ENCODE assay signal across 8 mouse cellular contexts in the genomic region with DNA sequence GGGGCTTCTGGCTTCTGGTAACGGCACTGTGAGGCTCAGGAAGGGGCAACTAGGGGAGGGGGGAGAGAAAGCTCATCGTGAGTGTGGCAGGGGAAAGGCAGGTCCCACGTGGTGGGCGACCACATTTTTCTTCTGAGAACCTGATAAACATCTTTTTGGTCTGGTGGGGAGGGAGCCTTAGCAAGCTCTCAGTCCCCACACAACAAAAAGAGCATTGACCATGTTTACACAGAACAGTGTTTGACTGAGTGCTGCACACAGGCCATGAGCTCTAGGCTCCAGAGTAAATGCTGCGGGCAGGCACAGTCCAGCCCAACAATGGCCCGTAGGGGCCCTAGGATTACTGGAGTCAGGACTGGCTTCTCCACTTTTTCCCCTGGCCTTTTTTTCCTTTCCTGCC. TPM values are rescaled to one million over a fixed set of nuclear protein-coding genes. Genes with fewer than 3 reads are reported as not detected.
DNase-seq lines count a peak whose midpoint lies in the region; ATAC-seq and TF ChIP-seq lines count a peak whose summit lies in the region.
"Had no signal": no experiment of that assay in that cellular context is flagged by ENCODE, and none has a peak within 500 bp of the region (broad histone marks: within the 10 kb centered on the region; RNA-seq: fewer than 3 reads in every experiment).

No protein-coding gene starts in this region.

- no peak for DNase-seq in intestine, embryonic 14.5 days (ENCODE audit: low spot score)
- no peak for DNase-seq in embryonic facial prominence, embryonic 11.5 days (ENCODE audit: low spot score)
- DNase-seq in liver, embryonic 13.5 days, result no peak
- no peak for DNase-seq in layer of hippocampus, adult 18-20 months (ENCODE audit: low spot score in 2 of 2)
- no peak for DNase-seq in gastrocnemius, adult 2 months
- DNase-seq: layer of hippocampus, postnatal 36 days had no signal

- peaks cover 62% of the 10 kb centered on the region for H3K4me1 ChIP-seq in intestine, embryonic 14.5 days (replicated peaks; ENCODE audit: control insufficient read depth, insufficient read depth, low read length)
- peaks cover 18% of the 10 kb centered on the region; the same call in 1 of the 2 replicates for H3K4me1 ChIP-seq in intestine, postnatal 0 days (replicated peaks; ENCODE audit: control insufficient read depth, insufficient read depth, low read length)
- H3K4me1 ChIP-seq in embryonic facial prominence, embryonic 11.5 days (ENCODE audit: control insufficient read depth, insufficient read depth, low read length), result peaks cover 20% of the 10 kb centered on the region
- H3K4me1 ChIP-seq in embryonic facial prominence, embryonic 15.5 days, result peaks cover 69% of the 10 kb centered on the region
- peaks cover 82% of the 10 kb centered on the region for H3K4me1 ChIP-seq in liver, embryonic 13.5 days (replicated peaks)

- H3K4me3 ChIP-seq in intestine, embryonic 14.5 days (ENCODE audit: low read depth, low read length), result no peak overlapping the region
- H3K4me3 ChIP-seq in intestine, postnatal 0 days (ENCODE audit: low read depth, low read length), result no peak overlapping the region
- H3K4me3 ChIP-seq in embryonic facial prominence, embryonic 11.5 days (ENCODE audit: low read depth, low read length), result no peak overlapping the region
- no peak overlapping the region for H3K4me3 ChIP-seq in embryonic facial prominence, embryonic 15.5 days (replicated peaks)
- no peak overlapping the region for H3K4me3 ChIP-seq in liver, embryonic 13.5 days (replicated peaks)
- no peak overlapping the region for H3K4me3 ChIP-seq in gastrocnemius, adult 2 months

- WGBS in intestine, embryonic 14.5 days, result 13% methylated on average over 6 of the region's 6 CpGs
- 35% methylated on average over 6 of the region's 6 CpGs for WGBS in intestine, postnatal 0 days
- WGBS in embryonic facial prominence, embryonic 11.5 days, result 18% methylated on average over 6 of the region's 6 CpGs
- 19% methylated on average over 6 of the region's 6 CpGs for WGBS in embryonic facial prominence, embryonic 15.5 days
- WGBS in liver, embryonic 13.5 days (ENCODE audit: insufficient replicate concordance), result 27% methylated on average over 6 of the region's 6 CpGs

- H3K36me3 ChIP-seq in intestine, embryonic 14.5 days (ENCODE audit: control insufficient read depth, insufficient read depth, low read length), result peaks cover 17% of the 10 kb centered on the region; the same call in 1 of the 2 replicates
- H3K36me3 ChIP-seq in intestine, postnatal 0 days (ENCODE audit: control insufficient read depth, insufficient read depth), result peaks cover 5% of the 10 kb centered on the region; the same call in 1 of the 2 replicates
- H3K36me3 ChIP-seq in embryonic facial prominence, embryonic 11.5 days (replicated peaks; ENCODE audit: control insufficient read depth, insufficient read depth, low read depth, low read length), result no peaks in the 10 kb centered on the region; the same call in 1 of the 2 replicates
- peaks cover 17% of the 10 kb centered on the region for H3K36me3 ChIP-seq in embryonic facial prominence, embryonic 15.5 days
- H3K36me3 ChIP-seq in liver, embryonic 13.5 days, result peaks cover 43% of the 10 kb centered on the region

- no peak overlapping the region; the same call in 1 of the 2 replicates for H3K4me2 ChIP-seq in intestine, embryonic 14.5 days (ENCODE audit: low read length)
- H3K4me2 ChIP-seq in intestine, postnatal 0 days (replicated peaks; ENCODE audit: low read depth), result no peak overlapping the region
- no peak overlapping the region for H3K4me2 ChIP-seq in embryonic facial prominence, embryonic 11.5 days (ENCODE audit: low read depth, low read length)
- H3K4me2 ChIP-seq in embryonic facial prominence, embryonic 15.5 days (replicated peaks), result no peak overlapping the region
- H3K4me2 ChIP-seq in liver, embryonic 13.5 days, result no peak overlapping the region

- intact Hi-C loops in gastrocnemius, adult 2 months (cut with DNase I), result no loop called here

- no peaks in the 10 kb centered on the region for H3K9me3 ChIP-seq in intestine, embryonic 14.5 days (ENCODE audit: control insufficient read depth, low read length)
- no peaks in the 10 kb centered on the region for H3K9me3 ChIP-seq in intestine, postnatal 0 days (ENCODE audit: control insufficient read depth)
- no peaks in the 10 kb centered on the region for H3K9me3 ChIP-seq in embryonic facial prominence, embryonic 11.5 days (replicated peaks; ENCODE audit: control insufficient read depth, low read length)
- H3K9me3 ChIP-seq in embryonic facial prominence, embryonic 15.5 days (replicated peaks), result no peaks in the 10 kb centered on the region
- H3K9me3 ChIP-seq in liver, embryonic 13.5 days (replicated peaks), result no peaks in the 10 kb centered on the region

- no peak for ATAC-seq in intestine, embryonic 14.5 days (replicated peaks; ENCODE audit: low FRiP score, low TSS enrichment, low read depth)
- ATAC-seq in intestine, postnatal 0 days, result no peak
- ATAC-seq in embryonic facial prominence, embryonic 11.5 days (replicated peaks; ENCODE audit: insufficient number of reproducible peaks, low FRiP score, low TSS enrichment, low read depth), result no peak
- ATAC-seq in embryonic facial prominence, embryonic 15.5 days (ENCODE audit: insufficient number of reproducible peaks, low FRiP score, low TSS enrichment, low read depth), result no peak
- ATAC-seq in liver, embryonic 13.5 days (ENCODE audit: low read depth), result 0 out of 2 replicates have a peak, but pooled peaks have one; percentile 19

- peak overlapping the region; percentile 16 for H3K9ac ChIP-seq in intestine, embryonic 14.5 days (ENCODE audit: low read length)
- H3K9ac ChIP-seq in intestine, postnatal 0 days (ENCODE audit: low read depth, low read length), result no peak overlapping the region
- peak overlapping the region; percentile 19 for H3K9ac ChIP-seq in embryonic facial prominence, embryonic 11.5 days (replicated peaks; ENCODE audit: low read length)
- no peak overlapping the region for H3K9ac ChIP-seq in embryonic facial prominence, embryonic 15.5 days
- H3K9ac ChIP-seq in liver, embryonic 13.5 days, result peak overlapping the region; percentile 51; the same call in 1 of the 2 replicates

- peak overlapping the region; percentile 80 for H3K27ac ChIP-seq in intestine, embryonic 14.5 days (ENCODE audit: low read depth)
- H3K27ac ChIP-seq in intestine, postnatal 0 days (ENCODE audit: low read depth, low read length), result no peak overlapping the region
- peak overlapping the region; percentile 90 for H3K27ac ChIP-seq in embryonic facial prominence, embryonic 11.5 days (replicated peaks; ENCODE audit: low read depth, low read length)
- H3K27ac ChIP-seq in embryonic facial prominence, embryonic 15.5 days (replicated peaks), result peak overlapping the region; percentile 95
- peak overlapping the region; percentile 68 for H3K27ac ChIP-seq in liver, embryonic 13.5 days
- no peak overlapping the region for H3K27ac ChIP-seq in gastrocnemius, adult 2 months

- H3K27me3 ChIP-seq in intestine, embryonic 14.5 days (replicated peaks; ENCODE audit: control insufficient read depth, insufficient read depth, low read length), result no peaks in the 10 kb centered on the region
- H3K27me3 ChIP-seq in intestine, postnatal 0 days (replicated peaks; ENCODE audit: control insufficient read depth, insufficient read depth, low read length), result no peaks in the 10 kb centered on the region
- no peaks in the 10 kb centered on the region for H3K27me3 ChIP-seq in embryonic facial prominence, embryonic 11.5 days (ENCODE audit: control insufficient read depth, insufficient read depth, low read length)
- no peaks in the 10 kb centered on the region for H3K27me3 ChIP-seq in embryonic facial prominence, embryonic 15.5 days
- no peaks in the 10 kb centered on the region for H3K27me3 ChIP-seq in liver, embryonic 13.5 days

- no peak for TF ChIP-seq CTCF in intestine, postnatal 0 days (IDR thresholded peaks at IDR 0.05; ENCODE audit: low read depth)
- TF ChIP-seq CTCF in gastrocnemius, adult 2 months (IDR thresholded peaks at IDR 0.05), result no peak

RNA-seq across cellular contexts. Expression of gene Mrpl23, which starts 6.3 kb away (rescaled TPM):
- 36.1 and 45.8 TPM in 2 replicates for polyA plus RNA-seq in intestine, embryonic 14.5 days (2014; fragmentation: Nextera tagmentation; extraction: Ambion mirVana)
- 26.7 and 33.0 TPM in 2 replicates for polyA plus RNA-seq in intestine, postnatal 0 days (2015; fragmentation: Nextera tagmentation; extraction: Ambion mirVana)
- 16.4 and 17.2 TPM in 2 replicates for polyA plus RNA-seq in embryonic facial prominence, embryonic 11.5 days (2014; fragmentation: Nextera tagmentation; extraction: Ambion mirVana)
- polyA plus RNA-seq in embryonic facial prominence, embryonic 15.5 days (2015; fragmentation: Nextera tagmentation; extraction: Ambion mirVana), result 28.5 and 32.7 TPM in 2 replicates
- 11.3 and 12.2 TPM in 2 replicates for polyA plus RNA-seq in liver, embryonic 13.5 days (2015; fragmentation: Nextera tagmentation; extraction: Ambion mirVana)
- total RNA-seq in layer of hippocampus, adult 18-20 months (2021), result 1 to 10 TPM; 6.8 to 8.4 TPM
- total RNA-seq in gastrocnemius, adult 2 months (2021), result 1 to 10 TPM in 1 of 2 experiments, under 1 TPM in 1; 0.89 to 1.4 TPM

RNA-seq across cellular contexts. Expression of gene Tnnt3, which starts 40.1 kb away (rescaled TPM):
- 1.5 and 2.4 TPM in 2 replicates for polyA plus RNA-seq in intestine, embryonic 14.5 days (2014; fragmentation: Nextera tagmentation; extraction: Ambion mirVana)
- 3.0 TPM in 2 replicates for polyA plus RNA-seq in intestine, postnatal 0 days (2015; fragmentation: Nextera tagmentation; extraction: Ambion mirVana)
- polyA plus RNA-seq in embryonic facial prominence, embryonic 11.5 days (2014; fragmentation: Nextera tagmentation; extraction: Ambion mirVana), result 1.5 and 2.8 TPM in 2 replicates
- polyA plus RNA-seq in embryonic facial prominence, embryonic 15.5 days (2015; fragmentation: Nextera tagmentation; extraction: Ambion mirVana), result 167 and 228 TPM in 2 replicates
- polyA plus RNA-seq in liver, embryonic 13.5 days (2015; fragmentation: Nextera tagmentation; extraction: Ambion mirVana), result 1.6 and 2.6 TPM in 2 replicates
- total RNA-seq in layer of hippocampus, adult 18-20 months (2021), result not detected
- over 10,000 TPM; 28,899 to 38,022 TPM for total RNA-seq in gastrocnemius, adult 2 months (2021)
- total RNA-seq: layer of hippocampus, postnatal 36 days had no signal

Comparison
In these comparisons a context has a peak if more than half of its experiments do, and no peak if none do; other contexts are left out.
1. H3K27ac ChIP-seq: peak in intestine, embryonic 14.5 days (single experiment), embryonic facial prominence, embryonic 11.5 days (single experiment), embryonic facial prominence, embryonic 15.5 days (single experiment) and liver, embryonic 13.5 days (single experiment); none in intestine, postnatal 0 days (single experiment) and gastrocnemius, adult 2 months (single experiment).
2. H3K9ac ChIP-seq: peak in intestine, embryonic 14.5 days (single experiment), embryonic facial prominence, embryonic 11.5 days (single experiment) and liver, embryonic 13.5 days (single experiment); none in intestine, postnatal 0 days (single experiment) and embryonic facial prominence, embryonic 15.5 days (single experiment).
3. RNA of gene Tnnt3, which starts 40.1 kb away (polyA plus RNA-seq): 167 to 228 TPM in embryonic facial prominence, embryonic 15.5 days; 3.0 TPM in intestine, postnatal 0 days, 1.5 to 2.8 TPM in embryonic facial prominence, embryonic 11.5 days, 1.6 to 2.6 TPM in liver, embryonic 13.5 days and 1.5 to 2.4 TPM in intestine, embryonic 14.5 days; every median in the first group is over 10 times any median in the second.